Mouse (Mus musculus): ENCODE measurements around the gene Arl4a. TPM values are rescaled to one million over a fixed set of nuclear protein-coding genes. Genes with fewer than 3 reads are reported as not detected.

Gene Arl4a
- polyA plus RNA-seq, 1 experiment from 2014 or later = 116 TPM

Other genes with a start within 250 kb of the Arl4a start
- 0.06 TPM in 1 of 2 replicates, not detected in the other for gene Scin, start 96.2 kb upstream of the Arl4a start, polyA plus RNA-seq (2015; fragmentation: Nextera tagmentation; extraction: Ambion mirVana)
- not detected in 2 replicates for gene Lsmem1, start 161.5 kb upstream of the Arl4a start, polyA plus RNA-seq (2015; fragmentation: Nextera tagmentation; extraction: Ambion mirVana)
- gene Ifrd1, start 210.5 kb upstream of the Arl4a start, polyA plus RNA-seq (2015; fragmentation: Nextera tagmentation; extraction: Ambion mirVana) = 152 and 160 TPM in 2 replicates